ENCODE assay signal across 10 mouse cellular contexts in the genomic region with DNA sequence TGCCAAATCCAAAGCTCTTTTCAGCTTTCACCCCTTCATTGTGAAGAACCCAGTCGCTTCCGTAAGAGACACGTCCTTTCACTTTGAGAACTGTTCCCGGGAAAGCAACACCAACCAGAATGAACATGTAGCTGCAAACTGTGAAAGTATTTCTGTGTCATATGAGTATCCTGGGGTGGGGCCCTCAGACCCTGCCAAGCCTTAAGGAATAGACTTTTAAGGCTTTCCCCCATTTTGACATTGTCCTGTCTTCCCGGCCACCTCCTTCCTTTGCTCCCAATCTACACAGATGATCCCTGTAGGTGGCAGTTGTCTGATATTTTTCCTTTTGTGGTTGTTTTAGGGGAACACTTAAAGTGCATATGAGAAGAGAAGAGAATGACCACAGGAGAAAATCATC. TPM values are rescaled to one million over a fixed set of nuclear protein-coding genes. Genes with fewer than 3 reads are reported as not detected.
DNase-seq lines count a peak whose midpoint lies in the region; ATAC-seq and TF ChIP-seq lines count a peak whose summit lies in the region.
"Had no signal": no experiment of that assay in that cellular context is flagged by ENCODE, and none has a peak within 500 bp of the region (broad histone marks: within the 10 kb centered on the region; RNA-seq: fewer than 3 reads in every experiment).

No protein-coding gene starts in this region.

- H3K4me3 ChIP-seq in cerebellum, adult 2 months (replicated peaks; ENCODE audit: insufficient read depth, low read depth, low read length): peak overlapping the region; percentile 73
- peak overlapping the region; percentile 35 for H3K4me3 ChIP-seq in hindbrain, embryonic 14.5 days (replicated peaks; ENCODE audit: low read length)
- 0 out of 2 replicates have a peak overlapping the region, but pooled peaks have one; percentile 3 for H3K4me3 ChIP-seq in olfactory bulb, adult 2 months (ENCODE audit: insufficient read depth, low read depth, low read length)
- no peak overlapping the region for H3K4me3 ChIP-seq in kidney, embryonic 14.5 days (ENCODE audit: low read length)
- H3K4me3 ChIP-seq in liver, embryonic 11.5 days (ENCODE audit: low read depth, low read length): no peak overlapping the region
- H3K4me3 ChIP-seq in liver, embryonic 12.5 days: no peak overlapping the region
- H3K4me3 ChIP-seq: heart, embryonic 15.5 days; liver, embryonic 13.5 days had no signal

- TF ChIP-seq CTCF in cerebellum, adult 2 months (IDR thresholded peaks at IDR 0.05; ENCODE audit: borderline replicate concordance, insufficient read depth, low read depth, low read length): no peak
- no peak for TF ChIP-seq CTCF in olfactory bulb, adult 2 months (IDR thresholded peaks at IDR 0.05; ENCODE audit: insufficient read depth, low read depth, low read length)

- H3K27me3 ChIP-seq in cerebellum, adult 2 months (ENCODE audit: control insufficient read depth, insufficient read depth, low read length): no peaks in the 10 kb centered on the region
- H3K27me3 ChIP-seq in hindbrain, embryonic 14.5 days (ENCODE audit: control insufficient read depth, insufficient read depth, low read length): no peaks in the 10 kb centered on the region
- H3K27me3 ChIP-seq in kidney, embryonic 14.5 days (ENCODE audit: control insufficient read depth, insufficient read depth, low read length): no peaks in the 10 kb centered on the region
- no peaks in the 10 kb centered on the region for H3K27me3 ChIP-seq in liver, embryonic 11.5 days (replicated peaks; ENCODE audit: control insufficient read depth, insufficient read depth, low read length)
- H3K27me3 ChIP-seq in liver, embryonic 12.5 days (replicated peaks): no peaks in the 10 kb centered on the region
- H3K27me3 ChIP-seq: heart, embryonic 15.5 days; liver, embryonic 13.5 days had no signal

- peak overlapping the region; percentile 72 for H3K9ac ChIP-seq in hindbrain, embryonic 14.5 days
- H3K9ac ChIP-seq in kidney, embryonic 14.5 days (ENCODE audit: low read depth, low read length): no peak overlapping the region
- no peak overlapping the region for H3K9ac ChIP-seq in liver, embryonic 11.5 days (ENCODE audit: low read depth, low read length)
- H3K9ac ChIP-seq in liver, embryonic 12.5 days: no peak overlapping the region
- H3K9ac ChIP-seq: heart, embryonic 15.5 days; liver, embryonic 13.5 days had no signal

- peak overlapping the region; percentile 83; the same call in 1 of the 2 replicates for H3K27ac ChIP-seq in cerebellum, adult 2 months (ENCODE audit: insufficient read depth, low read length)
- peak overlapping the region; percentile 93 for H3K27ac ChIP-seq in hindbrain, embryonic 14.5 days
- H3K27ac ChIP-seq in olfactory bulb, adult 2 months (ENCODE audit: insufficient read depth, low read depth, low read length): no peak overlapping the region
- no peak overlapping the region for H3K27ac ChIP-seq in kidney, embryonic 14.5 days (ENCODE audit: low read depth, low read length)
- no peak overlapping the region for H3K27ac ChIP-seq in liver, embryonic 11.5 days (ENCODE audit: low read depth, low read length)
- H3K27ac ChIP-seq in liver, embryonic 12.5 days: no peak overlapping the region
- H3K27ac ChIP-seq: heart, embryonic 15.5 days; liver, embryonic 13.5 days had no signal

- no peak for ATAC-seq in hindbrain, embryonic 14.5 days (ENCODE audit: low FRiP score)
- ATAC-seq in kidney, embryonic 14.5 days (ENCODE audit: low FRiP score, low TSS enrichment): no peak
- ATAC-seq in liver, embryonic 11.5 days (replicated peaks; ENCODE audit: low FRiP score): no peak
- no peak for ATAC-seq in liver, embryonic 12.5 days

- DNase-seq in layer of hippocampus, adult 11-12 months (ENCODE audit: low spot score): peak; percentile 38
- DNase-seq in layer of hippocampus, adult 9-11 months: no peak
- DNase-seq in cerebellum, adult 2 months: peak; percentile 62 to 70
- DNase-seq in hindbrain, embryonic 14.5 days (ENCODE audit: low spot score): peak; percentile 53
- no peak for DNase-seq in liver, embryonic 11.5 days (ENCODE audit: low spot score)
- DNase-seq: liver, embryonic 13.5 days had no signal

- no peaks in the 10 kb centered on the region for H3K9me3 ChIP-seq in hindbrain, embryonic 14.5 days (ENCODE audit: control insufficient read depth, low read length)
- H3K9me3 ChIP-seq in kidney, embryonic 14.5 days (ENCODE audit: control insufficient read depth, low read length): no peaks in the 10 kb centered on the region
- no peaks in the 10 kb centered on the region for H3K9me3 ChIP-seq in liver, embryonic 11.5 days (ENCODE audit: control insufficient read depth, low read length)
- H3K9me3 ChIP-seq in liver, embryonic 12.5 days (replicated peaks): no peaks in the 10 kb centered on the region
- H3K9me3 ChIP-seq: heart, embryonic 15.5 days; liver, embryonic 13.5 days had no signal

- 6% methylated on average over 5 of the region's 5 CpGs for WGBS in cerebellum, adult 2 months
- 42% methylated on average over 5 of the region's 5 CpGs for WGBS in hindbrain, embryonic 14.5 days
- WGBS in olfactory bulb, adult 2 months: 68% methylated on average over 5 of the region's 5 CpGs
- 89% methylated on average over 5 of the region's 5 CpGs for WGBS in kidney, embryonic 14.5 days
- 92% methylated on average over 5 of the region's 5 CpGs for WGBS in liver, embryonic 11.5 days
- 81% methylated on average over 5 of the region's 5 CpGs for WGBS in liver, embryonic 12.5 days (ENCODE audit: insufficient replicate concordance)

- no peaks in the 10 kb centered on the region; the same call in 1 of the 2 replicates for H3K4me1 ChIP-seq in cerebellum, adult 2 months (ENCODE audit: control insufficient read depth, insufficient read depth, low read length)
- peaks cover 9% of the 10 kb centered on the region; the same call in 1 of the 2 replicates for H3K4me1 ChIP-seq in hindbrain, embryonic 14.5 days (replicated peaks; ENCODE audit: control insufficient read depth, insufficient read depth, low read length)
- H3K4me1 ChIP-seq in olfactory bulb, adult 2 months (ENCODE audit: control insufficient read depth, insufficient read depth, low read length): peaks cover 2% of the 10 kb centered on the region; the same call in 1 of the 2 replicates
- H3K4me1 ChIP-seq in kidney, embryonic 14.5 days (ENCODE audit: control insufficient read depth, insufficient read depth, low read length): no peaks in the 10 kb centered on the region
- no peaks in the 10 kb centered on the region for H3K4me1 ChIP-seq in liver, embryonic 11.5 days (replicated peaks; ENCODE audit: control insufficient read depth, insufficient read depth, low read length)
- no peaks in the 10 kb centered on the region for H3K4me1 ChIP-seq in liver, embryonic 12.5 days
- H3K4me1 ChIP-seq: liver, embryonic 13.5 days had no signal

- TF ChIP-seq POLR2A in cerebellum, adult 2 months (IDR thresholded peaks at IDR 0.05; ENCODE audit: borderline replicate concordance, insufficient read depth, low read length): no peak
- TF ChIP-seq POLR2A in olfactory bulb, adult 2 months (IDR thresholded peaks at IDR 0.05; ENCODE audit: insufficient read depth, low read depth, low read length): no peak

- H3K36me3 ChIP-seq in hindbrain, embryonic 14.5 days (replicated peaks; ENCODE audit: control insufficient read depth, insufficient read depth): peaks cover 5% of the 10 kb centered on the region; the same call in 1 of the 2 replicates
- H3K36me3 ChIP-seq in kidney, embryonic 14.5 days (ENCODE audit: control insufficient read depth, insufficient read depth, low read length): no peaks in the 10 kb centered on the region
- H3K36me3 ChIP-seq in liver, embryonic 11.5 days (ENCODE audit: control insufficient read depth, insufficient read depth, low read length): no peaks in the 10 kb centered on the region
- no peaks in the 10 kb centered on the region for H3K36me3 ChIP-seq in liver, embryonic 12.5 days
- H3K36me3 ChIP-seq: liver, embryonic 13.5 days had no signal

- peak overlapping the region; percentile 51 for H3K4me2 ChIP-seq in hindbrain, embryonic 14.5 days (replicated peaks)
- H3K4me2 ChIP-seq in kidney, embryonic 14.5 days (replicated peaks; ENCODE audit: low read depth, low read length): no peak overlapping the region
- H3K4me2 ChIP-seq in liver, embryonic 11.5 days: no peak overlapping the region
- H3K4me2 ChIP-seq in liver, embryonic 12.5 days: no peak overlapping the region
- H3K4me2 ChIP-seq: heart, embryonic 15.5 days; liver, embryonic 13.5 days had no signal

RNA-seq across cellular contexts. Expression of a gene that starts 5.3 kb away (rescaled TPM):
- not detected in 2 replicates for polyA plus RNA-seq in cerebellum, adult 2 months (2012; rRNA removed)
- not detected in 2 replicates for polyA plus RNA-seq in hindbrain, embryonic 14.5 days (2014; fragmentation: Nextera tagmentation; extraction: Ambion mirVana)
- not detected in 2 replicates for polyA plus RNA-seq in olfactory bulb, adult 2 months (2012; ENCODE audit: insufficient read depth, insufficient read length, low replicate concordance, missing spikeins)
- polyA plus RNA-seq in kidney, embryonic 14.5 days (2014; fragmentation: Nextera tagmentation; extraction: Ambion mirVana): not detected in 2 replicates
- not detected in 2 replicates for polyA plus RNA-seq in liver, embryonic 11.5 days (2014; fragmentation: Nextera tagmentation; extraction: Ambion mirVana)
- polyA plus RNA-seq in liver, embryonic 12.5 days (2016; fragmentation: Nextera tagmentation; extraction: Ambion mirVana): not detected in 2 replicates
- polyA plus RNA-seq: heart, embryonic 15.5 days; liver, embryonic 13.5 days had no signal

Comparison
In these comparisons a context has a peak if more than half of its experiments do, and no peak if none do; other contexts are left out.
1. DNase-seq: peak in layer of hippocampus, adult 11-12 months (single experiment), cerebellum, adult 2 months (2 of 2) and hindbrain, embryonic 14.5 days (single experiment); none in layer of hippocampus, adult 9-11 months (single experiment) and liver, embryonic 11.5 days (single experiment).
2. H3K27ac ChIP-seq: peak in cerebellum, adult 2 months (single experiment) and hindbrain, embryonic 14.5 days (single experiment); none in olfactory bulb, adult 2 months (single experiment), kidney, embryonic 14.5 days (single experiment), liver, embryonic 11.5 days (single experiment) and liver, embryonic 12.5 days (single experiment).
3. H3K4me3 ChIP-seq: peak in cerebellum, adult 2 months (single experiment), hindbrain, embryonic 14.5 days (single experiment) and olfactory bulb, adult 2 months (single experiment); none in kidney, embryonic 14.5 days (single experiment), liver, embryonic 11.5 days (single experiment) and liver, embryonic 12.5 days (single experiment).